Mouse (Mus musculus): ENCODE measurements around the gene Rhov. TPM values are rescaled to one million over a fixed set of nuclear protein-coding genes. Genes with fewer than 3 reads are reported as not detected.

Rhov gene
- polyA plus RNA-seq (2012; rRNA removed; ENCODE audit: low replicate concordance), result 2.0 and 3.7 TPM in 2 replicates

DNA sequence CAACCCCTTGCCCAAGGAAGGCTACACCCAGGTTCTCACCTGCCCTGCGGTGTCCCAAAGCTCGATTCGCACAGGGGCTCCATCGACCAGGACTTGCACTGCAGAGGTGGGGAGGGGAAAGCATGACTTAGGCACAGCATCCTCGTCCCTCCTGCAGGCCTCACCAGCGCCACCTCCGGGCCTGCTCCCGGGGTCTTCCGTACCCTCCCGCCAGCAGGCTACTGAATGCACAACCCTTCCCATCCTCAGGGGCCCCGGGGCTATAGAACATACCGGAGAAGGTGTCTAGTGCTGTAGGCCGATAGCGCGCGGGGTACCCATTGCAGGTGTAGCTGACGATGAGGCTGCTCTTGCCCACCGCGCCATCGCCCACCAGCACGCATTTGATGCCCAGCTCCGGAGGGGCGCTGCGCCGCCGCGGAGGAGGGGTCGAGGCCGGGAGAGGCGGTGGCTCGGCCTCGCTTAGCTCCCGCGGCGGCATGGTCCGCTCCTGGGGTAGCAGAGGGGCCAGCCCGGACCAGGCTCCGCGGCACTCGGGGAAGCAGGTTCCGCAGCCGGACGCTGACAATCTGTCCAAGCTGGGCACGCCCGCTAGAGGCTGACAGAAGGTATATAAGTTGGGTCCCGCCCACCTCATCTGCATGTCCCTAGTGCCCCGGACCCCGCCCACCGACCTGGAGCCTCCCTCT, at the start of gene Rhov:
Rhov (minus strand) TSS at position 630 of the 689 bp plus-strand sequence.

GRCm38 (mm10) chr2:119288270-119288882, 17.3 kb upstream of the Rhov start, which contains the start of gene Vps18:
Vps18 (plus strand) TSS chr2:119288740.

DNA sequence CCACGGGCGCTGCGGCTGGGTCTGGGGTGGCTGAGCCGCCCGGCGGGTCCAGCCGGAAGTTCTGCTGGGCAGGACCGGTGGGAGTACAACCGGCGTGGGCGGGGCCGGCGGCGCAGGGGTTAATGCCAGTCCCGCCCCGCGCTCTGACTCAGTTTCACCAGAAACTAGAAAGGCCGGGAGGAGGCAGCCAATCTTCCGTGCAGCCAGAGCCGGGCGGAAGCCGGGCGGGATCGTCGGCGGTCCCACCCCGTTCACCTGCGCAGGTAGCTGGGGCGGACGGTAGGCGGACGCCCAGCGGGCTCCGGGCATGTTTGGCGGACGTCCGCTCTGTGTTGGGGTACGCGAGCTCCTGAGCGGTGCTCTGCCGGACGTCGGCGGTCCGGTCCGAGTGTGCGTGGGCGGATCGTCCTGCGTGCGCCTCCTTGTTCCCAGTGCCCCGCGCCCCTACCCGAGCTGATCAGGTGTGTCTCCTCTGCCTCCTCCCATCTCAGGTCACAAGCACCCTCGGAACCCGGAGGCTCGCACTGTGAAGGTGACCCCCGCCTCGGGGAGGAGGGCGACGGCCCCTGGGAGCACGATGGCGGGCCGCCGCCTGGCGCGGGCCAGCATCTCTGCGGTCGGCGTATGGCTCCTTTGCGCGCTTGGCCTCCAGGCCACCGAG, 33.7 kb downstream of the Rhov start, which contains the start of gene Spint1:
Spint1 (plus strand) TSS at position 153 of the 661 bp plus-strand sequence.

GRCm38 (mm10) chr2:119229775-119230704, 41.0 kb downstream of the Rhov start, which contains the start of gene Ppp1r14d:
Ppp1r14d (minus strand) TSS chr2:119229906.

Other genes starting within 250 kb of the Rhov start
- gene Ccdc32, start 241.9 kb downstream of the Rhov start, polyA plus RNA-seq (2012; rRNA removed; ENCODE audit: low replicate concordance), result 3.6 and 5.3 TPM in 2 replicates
- gene Rpusd2, start 236.5 kb downstream of the Rhov start, polyA plus RNA-seq (2012; rRNA removed; ENCODE audit: low replicate concordance), result 0.78 and 1.7 TPM in 2 replicates
- gene Knl1, start 224.2 kb downstream of the Rhov start, polyA plus RNA-seq (2012; rRNA removed; ENCODE audit: low replicate concordance), result 0.12 and 0.16 TPM in 2 replicates
- 4.1 and 4.2 TPM in 2 replicates for gene Rad51, start 158.5 kb downstream of the Rhov start, polyA plus RNA-seq (2012; rRNA removed; ENCODE audit: low replicate concordance)
- 26.8 and 50.3 TPM in 2 replicates for gene Rmdn3, start 114.2 kb downstream of the Rhov start, polyA plus RNA-seq (2012; rRNA removed; ENCODE audit: low replicate concordance)
- gene Gchfr, start 103.5 kb downstream of the Rhov start, polyA plus RNA-seq (2012; rRNA removed; ENCODE audit: low replicate concordance), result 32.5 and 153 TPM in 2 replicates
- gene Gm14137, start 96.8 kb downstream of the Rhov start, polyA plus RNA-seq (2012; rRNA removed; ENCODE audit: low replicate concordance), result 0.04 and 0.06 TPM in 2 replicates
- gene Zfyve19, start 62.7 kb downstream of the Rhov start, polyA plus RNA-seq (2012; rRNA removed; ENCODE audit: low replicate concordance), result 29.4 and 36.1 TPM in 2 replicates
- 2.9 and 3.1 TPM in 2 replicates for gene Dnajc17, start 62.5 kb downstream of the Rhov start, polyA plus RNA-seq (2012; rRNA removed; ENCODE audit: low replicate concordance)
- 106 and 267 TPM in 2 replicates for gene Ppp1r14d, start 41.4 kb downstream of the Rhov start, polyA plus RNA-seq (2012; rRNA removed; ENCODE audit: low replicate concordance)
- 134 and 359 TPM in 2 replicates for gene Spint1, start 33.9 kb downstream of the Rhov start, polyA plus RNA-seq (2012; rRNA removed; ENCODE audit: low replicate concordance)
- 17.3 and 20.0 TPM in 2 replicates for gene Vps18, start 17.5 kb upstream of the Rhov start, polyA plus RNA-seq (2012; rRNA removed; ENCODE audit: low replicate concordance)
- gene Dll4, start 54.5 kb upstream of the Rhov start, polyA plus RNA-seq (2012; rRNA removed; ENCODE audit: low replicate concordance), result 9.4 and 13.5 TPM in 2 replicates
- gene Chac1, start 80.0 kb upstream of the Rhov start, polyA plus RNA-seq (2012; rRNA removed; ENCODE audit: low replicate concordance), result 1.3 and 5.3 TPM in 2 replicates
- 4.2 TPM in 2 replicates for gene Ino80, start 206.4 kb upstream of the Rhov start, polyA plus RNA-seq (2012; rRNA removed; ENCODE audit: low replicate concordance)